Mouse (Mus musculus) ES-E14 (cell line): ENCODE results near the gene Nsdhl.

ENCODE experiments used
- CHD2 ChIP-seq: IDR thresholded peaks from 2 replicates; pipeline ENCODE4 v1.6.1; 2014; ENCODE audit warnings: mild to moderate bottlenecking, low read depth, low read length, inconsistent platforms
- HCFC1 ChIP-seq: IDR thresholded peaks from 2 replicates; pipeline ENCODE4 v1.6.1; 2012; ENCODE audit warnings: low read length, inconsistent platforms, borderline replicate concordance; ENCODE audit not compliant: insufficient read depth
- ZNF384 ChIP-seq: IDR thresholded peaks from 2 replicates; pipeline ENCODE4 v1.6.1; 2012; ENCODE audit warnings: low read depth, low read length, inconsistent platforms

DNA sequence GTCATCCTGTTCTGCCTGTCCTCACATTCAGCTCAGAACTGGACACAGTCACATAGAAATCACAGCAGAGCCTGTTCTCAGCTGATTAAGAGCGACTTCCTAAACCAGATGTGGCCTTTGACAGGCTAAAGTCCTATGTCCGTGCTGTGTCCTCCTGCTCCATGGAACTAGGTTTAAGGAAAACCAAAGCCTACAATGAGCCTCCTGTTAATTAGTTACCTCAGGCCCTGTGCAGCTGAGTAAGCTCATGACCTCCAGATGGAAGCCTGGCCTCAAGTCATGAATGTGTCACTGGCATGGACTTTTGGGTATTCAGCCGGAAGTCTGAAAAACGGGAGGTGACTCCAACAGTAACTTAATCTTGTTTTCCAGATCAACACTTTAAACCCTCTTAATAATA lies 35.1 kb downstream of the Nsdhl start:
- no peak for TF ChIP-seq ZNF384
- no peak for TF ChIP-seq CHD2
- TF ChIP-seq HCFC1, result no peak
